In genomic region chr4:100034971-100035370, GRCm38 (mm10) we compare ENCODE assay signal across 16 mouse cellular contexts.
A peak's percentile ranks its signal among the peaks of the same experiment; 100 is the strongest.
DNase-seq lines count a peak whose midpoint lies in the region; TF ChIP-seq lines count a peak whose summit lies in the region.
"Had no signal": no experiment of that assay in that cellular context is flagged by ENCODE, and none has a peak within 500 bp of the region (broad histone marks: within the 10 kb centered on the region; RNA-seq: fewer than 3 reads in every experiment).

No protein-coding gene starts in this region.

- H3K4me3 ChIP-seq in left cerebral cortex, adult 2 months, result no peak overlapping the region

- H3K27ac ChIP-seq in left cerebral cortex, adult 2 months, result no peak overlapping the region

- intact Hi-C loops in left cerebral cortex, adult 2 months (cut with DNase I), result no loop called here

- TF ChIP-seq CTCF in left cerebral cortex, adult 2 months (IDR thresholded peaks at IDR 0.05), result no peak

- DNase-seq in heart, adult 11 months, result peak; percentile 65
- DNase-seq in heart, adult 8-10 months (ENCODE audit: low spot score), result no peak
- peak; percentile 1 to 3 for DNase-seq in left cerebral cortex, adult 2 months (ENCODE audit: extremely low spot score in 1 of 2, low spot score in 2 of 2)
- DNase-seq in left cerebral cortex, adult 9 months (ENCODE audit: low spot score in 2 of 2), result no peak
- DNase-seq in testis, postnatal 10 days (ENCODE audit: low spot score), result peak; percentile 21
- no peak for DNase-seq in testis, postnatal 14 days (ENCODE audit: low spot score)
- DNase-seq: adrenal gland, adult 2 months; adrenal gland, adult 8-10 months; adrenal gland, postnatal 10 days; adrenal gland, postnatal 14 days; adrenal gland, postnatal 25 days; adrenal gland, postnatal 36 days; B cell, adult 2 months; cerebellum, adult 11 months; cerebellum, adult 11-12 months; cerebellum, adult 18-20 months had no signal

Comparison
In these comparisons a context has a peak if more than half of its experiments do, and no peak if none do; other contexts are left out.
1. DNase-seq: peak in heart, adult 11 months (single experiment), left cerebral cortex, adult 2 months (2 of 2) and testis, postnatal 10 days (single experiment); none in heart, adult 8-10 months (single experiment), left cerebral cortex, adult 9 months (0 of 2) and testis, postnatal 14 days (single experiment).